Mouse (Mus musculus) lung, adult 2 months (tissue): ENCODE data around the gene Scd3. TPM values are rescaled to one million over a fixed set of nuclear protein-coding genes. Genes with fewer than 3 reads are reported as not detected.

ENCODE experiments used
- DNase-seq: peaks from one replicate; pipeline ENCODE4 v3.0.0; 2022
- H3K4me1 ChIP-seq: fragments of 200-500 bp; 2 replicates; pipeline ENCODE4 v1.6.1; 2011; ENCODE audit warnings: low read length; ENCODE audit not compliant: control insufficient read depth, insufficient read depth
- H3K4me3 ChIP-seq: fragments of 200-500 bp; replicated peaks from 2 replicates; pipeline ENCODE3; 2011; ENCODE audit warnings: low read depth, mild to moderate bottlenecking, control low read depth, low read length; ENCODE audit errors: extremely low read depth
- CTCF ChIP-seq: fragments of 200-500 bp; IDR thresholded peaks from 2 replicates; pipeline ENCODE4 v1.5.1; 2011; ENCODE audit warnings: mild to moderate bottlenecking, low read length, control low read depth; ENCODE audit not compliant: insufficient read depth
- POLR2A ChIP-seq: fragments of 200-500 bp; IDR thresholded peaks from 2 replicates; pipeline ENCODE4 v1.6.1; 2011; ENCODE audit warnings: low read depth, mild to moderate bottlenecking, control low read depth, low read length, borderline replicate concordance; ENCODE audit errors: extremely low read depth
- WGBS: fragments of 180-500 bp; shearing (Covaris S2); methylation state at CpG from one replicate; pipeline ENCODE4 v1.1.7; 2018; 5-methylcytosine and 5-hydroxymethylcytosine counted together
- polyA plus RNA-seq: library from polyadenylated mRNA; depleted of rRNA; stranded (reverse); fragments of >200 nt; gene quantifications from 2 replicates; pipeline ENCODE4 v1.2.3, GENCODE M21; 2012

Gene Scd3
- polyA plus RNA-seq, 1 experiment, result not detected

- 49% methylated on average over 2 of the region's 2 CpGs for WGBS
- Histone ChIP-seq H3K4me3 (no peak overlapping the region), H3K4me1 (no peaks in the 10 kb centered on the region)
- DNase-seq, result no peak
- TF ChIP-seq CTCF (no peak), POLR2A (no peak)
These were observed 26.7 kb downstream of the Scd3 start for GRCm38 (mm10) chr19:44229776-44230175.

- DNase-seq, result no peak
- WGBS, result 76% methylated on average over 3 of the region's 3 CpGs
- H3K4me3 ChIP-seq, result no peak overlapping the region
- no peak for TF ChIP-seq POLR2A
- TF ChIP-seq CTCF, result no peak
- H3K4me1 ChIP-seq, result no peaks in the 10 kb centered on the region
These were observed 27.1 kb downstream of the Scd3 start for GRCm38 (mm10) chr19:44230212-44230611.

- DNase-seq, result no peak
- no peak overlapping the region for H3K4me3 ChIP-seq
- no peaks in the 10 kb centered on the region for H3K4me1 ChIP-seq
- no peak for TF ChIP-seq POLR2A
- no peak for TF ChIP-seq CTCF
- WGBS, result 85% methylated on average over 4 of the region's 4 CpGs
These were observed 28.6 kb downstream of the Scd3 start for GRCm38 (mm10) chr19:44231608-44232151.

GRCm38 (mm10) chr19:44237471-44238006, 34.5 kb downstream of the Scd3 start:
- H3K4me1 ChIP-seq, result no peaks in the 10 kb centered on the region
- no peak for DNase-seq
- WGBS, result 17% methylated on average over 19 of the region's 19 CpGs
- no peak for TF ChIP-seq CTCF
- no peak for TF ChIP-seq POLR2A
- peak overlapping the region; percentile 32 for H3K4me3 ChIP-seq

- no peak for DNase-seq
- Histone ChIP-seq H3K4me3 (no peak overlapping the region), H3K4me1 (no peaks in the 10 kb centered on the region)
- 59% methylated on average over 2 of the region's 2 CpGs for WGBS
- TF ChIP-seq POLR2A, result no peak
- no peak for TF ChIP-seq CTCF
These were observed 35.8 kb downstream of the Scd3 start for GRCm38 (mm10) chr19:44238906-44239305.

- Histone ChIP-seq H3K4me1 (peaks cover 8% of the 10 kb centered on the region), H3K4me3 (peak overlapping the region; percentile 47)
- DNase-seq, result peak; percentile 33
- WGBS, result under 1% methylated on average over 5 of the region's 5 CpGs
- no peak for TF ChIP-seq CTCF
- TF ChIP-seq POLR2A, result no peak
These were observed 42.7 kb downstream of the Scd3 start for GRCm38 (mm10) chr19:44245761-44246171.

GRCm38 (mm10) chr19:44246341-44246911, 43.4 kb downstream of the Scd3 start:
- 33% methylated on average over 11 of the region's 11 CpGs for WGBS
- peak overlapping the region; percentile 39 for H3K4me3 ChIP-seq
- DNase-seq, result peak; percentile 28
- TF ChIP-seq POLR2A, result no peak
- TF ChIP-seq CTCF, result no peak
- peaks cover 8% of the 10 kb centered on the region for H3K4me1 ChIP-seq

- TF ChIP-seq CTCF (no peak), POLR2A (no peak)
- 5% methylated on average over 25 of the region's 25 CpGs for WGBS
- peak overlapping the region; percentile 60 for H3K4me3 ChIP-seq
- peaks cover 8% of the 10 kb centered on the region for H3K4me1 ChIP-seq
- DNase-seq, result peak; percentile 45
These were observed 44.4 kb downstream of the Scd3 start for GRCm38 (mm10) chr19:44247281-44248080.

- DNase-seq, result peak; percentile 90
- Histone ChIP-seq H3K4me1 (peaks cover 8% of the 10 kb centered on the region), H3K4me3 (peak overlapping the region; percentile 60)
- WGBS, result 3% methylated on average over 36 of the region's 36 CpGs
- TF ChIP-seq POLR2A, result peak; percentile 91; the same call in 1 of the 2 replicates
- TF ChIP-seq CTCF, result no peak
These were observed 45.2 kb downstream of the Scd3 start for GRCm38 (mm10) chr19:44248081-44248853.
